Mouse (Mus musculus) E14TG2a.4 (cell line): ENCODE data around the gene Gm15155.

ENCODE experiments used
- CTCF ChIP-seq: conservative IDR thresholded peaks from 2 replicates; pipeline ENCODE4 v1.5.1; 2014; ENCODE audit warnings: low read length
- NANOG ChIP-seq: IDR thresholded peaks from 2 replicates; pipeline ENCODE4 v1.6.1; 2014; ENCODE audit warnings: borderline replicate concordance, low read length, mixed read lengths

- TF ChIP-seq CTCF (no peak), NANOG (no peak)
These were observed 21.4 kb downstream of the Gm15155 start for GRCm38 (mm10) chrX:155645975-155646374.
